Mouse (Mus musculus): ENCODE measurements around the gene Lrig1.

DNA sequence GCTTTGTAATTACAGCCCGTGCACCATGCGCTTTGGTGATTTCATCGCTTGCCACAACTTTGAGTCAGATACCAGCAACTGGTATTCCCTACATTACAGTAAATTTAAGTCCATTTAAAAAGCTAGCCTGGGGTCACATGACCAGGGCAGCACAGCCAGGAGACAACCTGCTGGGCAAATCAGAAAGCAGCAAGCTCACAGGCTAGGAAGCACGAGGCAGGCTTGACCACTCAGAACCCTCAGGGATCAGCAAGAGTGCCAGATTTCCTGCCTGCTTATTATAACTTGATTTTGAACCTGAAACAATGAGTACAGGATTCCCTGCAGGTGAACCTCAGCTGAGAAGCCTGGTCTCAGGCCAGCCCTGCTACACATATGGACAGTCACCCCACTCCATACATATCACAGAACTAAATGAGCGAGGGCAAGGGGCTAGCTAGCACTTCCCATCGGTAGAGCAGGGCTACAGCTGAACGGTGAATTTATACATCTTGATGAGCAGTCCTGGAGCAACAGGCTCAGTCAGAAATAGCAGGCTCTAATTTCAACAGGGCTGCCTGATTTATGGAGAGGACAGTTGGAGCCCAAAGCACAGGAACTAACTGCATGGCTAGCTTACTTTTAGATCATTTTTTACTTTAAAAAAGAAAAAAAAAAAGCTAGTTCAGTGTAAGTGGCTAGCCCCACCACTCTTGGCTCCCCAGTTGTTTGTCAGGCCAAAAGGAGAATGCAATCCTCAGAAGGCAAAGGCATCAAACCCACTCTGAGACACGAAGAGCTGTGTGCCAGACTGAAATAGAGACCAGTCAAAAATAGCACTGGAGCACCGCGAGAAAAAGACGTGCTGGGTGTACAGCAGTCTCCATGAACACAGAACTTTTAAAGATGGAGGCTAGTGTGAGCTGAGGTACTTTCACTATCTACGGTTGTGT lies 42.5 kb downstream of the Lrig1 start:
- no peak for TF ChIP-seq GATA1 (IDR thresholded peaks at IDR 0.05; ENCODE audit: borderline replicate concordance, low read length)
- TF ChIP-seq FLI1 (IDR thresholded peaks at IDR 0.05; ENCODE audit: low read length): no peak

All from megakaryocyte, embryonic 14.5 days (primary cell).